Mouse (Mus musculus): Measurements from ENCODE around the gene Ptgfr. TPM values are rescaled to one million over a fixed set of nuclear protein-coding genes. Genes with fewer than 3 reads are reported as not detected.

The Ptgfr gene
- polyA plus RNA-seq, 1 experiment from 2014 or later, result 0.14 TPM

- no peak overlapping the region for H3K9ac ChIP-seq (ENCODE audit: low read depth, low read length)
Measured at GRCm38 (mm10) chr3:151775089-151775488, 62.3 kb downstream of the Ptgfr start.

GRCm38 (mm10) chr3:151771074-151771473, 66.4 kb downstream of the Ptgfr start:
- no peak overlapping the region for H3K4me3 ChIP-seq (ENCODE audit: low read depth, low read length)
- H3K27ac ChIP-seq (ENCODE audit: low read length), result no peak overlapping the region
- no peak overlapping the region for H3K9ac ChIP-seq (ENCODE audit: low read depth, low read length)
- no peaks in the 10 kb centered on the region for H3K9me3 ChIP-seq (replicated peaks; ENCODE audit: control insufficient read depth, low read length)
- no peaks in the 10 kb centered on the region for H3K27me3 ChIP-seq (ENCODE audit: control insufficient read depth, insufficient read depth, low read depth, low read length)
- ATAC-seq (ENCODE audit: low read depth), result no peak
- 56% methylated on average over 3 of the region's 3 CpGs for WGBS (ENCODE audit: insufficient replicate concordance)
- H3K4me2 ChIP-seq (ENCODE audit: low read depth, low read length), result no peak overlapping the region
- H3K36me3 ChIP-seq (ENCODE audit: control insufficient read depth, insufficient read depth), result no peaks in the 10 kb centered on the region
- H3K4me1 ChIP-seq (ENCODE audit: control insufficient read depth, low read depth, low read length), result no peaks in the 10 kb centered on the region

More at GRCm38 (mm10) chr3:151775089-151775488, 62.3 kb downstream of the Ptgfr start:
- no peak overlapping the region for H3K4me2 ChIP-seq (ENCODE audit: low read depth, low read length)
- no peaks in the 10 kb centered on the region for H3K9me3 ChIP-seq (replicated peaks; ENCODE audit: control insufficient read depth, low read length)
- H3K4me1 ChIP-seq (ENCODE audit: control insufficient read depth, low read depth, low read length), result no peaks in the 10 kb centered on the region
- H3K36me3 ChIP-seq (ENCODE audit: control insufficient read depth, insufficient read depth), result no peaks in the 10 kb centered on the region
- H3K27ac ChIP-seq (ENCODE audit: low read length), result no peak overlapping the region
- WGBS (ENCODE audit: insufficient replicate concordance), result 43% methylated on average over 4 of the region's 4 CpGs
- no peak overlapping the region for H3K4me3 ChIP-seq (ENCODE audit: low read depth, low read length)
- H3K27me3 ChIP-seq (ENCODE audit: control insufficient read depth, insufficient read depth, low read depth, low read length), result no peaks in the 10 kb centered on the region
- ATAC-seq (ENCODE audit: low read depth), result no peak

- Histone ChIP-seq H3K9ac (ENCODE audit: low read depth, low read length) (no peak within 1 kb of the TSS), H3K4me1 (ENCODE audit: control insufficient read depth, low read depth, low read length) (no peaks in the 10 kb centered on the region), H3K9me3 (replicated peaks; ENCODE audit: control insufficient read depth, low read length) (no peaks in the 10 kb centered on the region), H3K27me3 (ENCODE audit: control insufficient read depth, insufficient read depth, low read depth, low read length) (no peaks in the 10 kb centered on the region), H3K36me3 (ENCODE audit: control insufficient read depth, insufficient read depth) (no peaks in the 10 kb centered on the region), H3K4me2 (ENCODE audit: low read depth, low read length) (no peak within 1 kb of the TSS), H3K4me3 (ENCODE audit: low read depth, low read length) (no peak within 1 kb of the TSS), H3K27ac (ENCODE audit: low read length) (no peak within 1 kb of the TSS)
- 43% methylated on average over 7 of the region's 7 CpGs for WGBS (ENCODE audit: insufficient replicate concordance)
- ATAC-seq (ENCODE audit: low read depth), result no peak
Measured at GRCm38 (mm10) chr3:151749737-151750136, 87.7 kb downstream of the Ptgfr start, which contains the start of gene Ifi44. TSS of gene Ifi44 (minus strand) at chr3:151749960.

GRCm38 (mm10) chr3:151748514-151748913, 88.9 kb downstream of the Ptgfr start:
- WGBS (ENCODE audit: insufficient replicate concordance), result 63% methylated on average over 1 of the region's 1 CpGs
- Histone ChIP-seq H3K9ac (ENCODE audit: low read depth, low read length) (no peak overlapping the region), H3K27me3 (ENCODE audit: control insufficient read depth, insufficient read depth, low read depth, low read length) (no peaks in the 10 kb centered on the region), H3K9me3 (replicated peaks; ENCODE audit: control insufficient read depth, low read length) (no peaks in the 10 kb centered on the region), H3K4me2 (ENCODE audit: low read depth, low read length) (no peak overlapping the region), H3K27ac (ENCODE audit: low read length) (no peak overlapping the region), H3K4me3 (ENCODE audit: low read depth, low read length) (no peak overlapping the region), H3K36me3 (ENCODE audit: control insufficient read depth, insufficient read depth) (no peaks in the 10 kb centered on the region), H3K4me1 (ENCODE audit: control insufficient read depth, low read depth, low read length) (no peaks in the 10 kb centered on the region)
- no peak for ATAC-seq (ENCODE audit: low read depth)

Other genes with a start within 250 kb of the Ptgfr start
- gene Ifi44, start 87.7 kb downstream of the Ptgfr start, polyA plus RNA-seq (2015; fragmentation: Nextera tagmentation; extraction: Ambion mirVana), result 0.37 and 0.59 TPM in 2 replicates
- not detected in 2 replicates for gene Ifi44l, start 74.7 kb downstream of the Ptgfr start, polyA plus RNA-seq (2015; fragmentation: Nextera tagmentation; extraction: Ambion mirVana)

Measured in liver, embryonic 16.5 days (tissue).